Mouse (Mus musculus) MEL (cell line): ENCODE data around the gene Casp4. TPM values are rescaled to one million over a fixed set of nuclear protein-coding genes. Genes with fewer than 3 reads are reported as not detected.

Source experiments
- polyA plus RNA-seq, 2 experiments: library from polyadenylated mRNA; stranded (reverse) in 1 of 2; unstranded in 1 of 2; fragments of >175 nt in 1 of 2; fragments of >200 nt in 1 of 2; gene quantifications; 2 replicates each; pipeline versions ENCODE4 v1.2.1 to v1.2.4; 2012; ENCODE audit warnings: low replicate concordance in 2 of 2, low read depth in 1 of 2; ENCODE audit not compliant: insufficient read length in 2 of 2, insufficient read depth in 1 of 2, missing spikeins in 1 of 2
- total RNA-seq: library from RNA; depleted of rRNA; stranded (reverse); fragments of 300-350 nt; gene quantifications from 2 replicates; pipeline ENCODE4 v1.2.3, GENCODE M21; 2012; rRNA removed

The Casp4 gene
- total and polyA plus RNA-seq, 3 experiments: 0.11 to 0.62 TPM; not detected in 1

Other genes starting within 250 kb of the Casp4 start
- gene Casp1, start 10.3 kb upstream of the Casp4 start, total RNA-seq: 0.73 and 1.4 TPM in 2 replicates
- under 1 TPM in 1 of 2 experiments, not detected in 1; 0.17 TPM for gene Casp1, start 10.3 kb upstream of the Casp4 start, polyA plus RNA-seq
- not detected in 2 replicates for gene Casp12, start 36.6 kb downstream of the Casp4 start, total RNA-seq
- not detected for gene Casp12, start 36.6 kb downstream of the Casp4 start, polyA plus RNA-seq